Mouse (Mus musculus) MN1 (cell line): ENCODE data around the gene Psmb7.

ENCODE experiments used
- DNase-seq: peaks from one replicate; pipeline ENCODE4 v3.0.0-alpha.2; 2016; ENCODE audit warnings: low spot score

Psmb7 gene

DNA sequence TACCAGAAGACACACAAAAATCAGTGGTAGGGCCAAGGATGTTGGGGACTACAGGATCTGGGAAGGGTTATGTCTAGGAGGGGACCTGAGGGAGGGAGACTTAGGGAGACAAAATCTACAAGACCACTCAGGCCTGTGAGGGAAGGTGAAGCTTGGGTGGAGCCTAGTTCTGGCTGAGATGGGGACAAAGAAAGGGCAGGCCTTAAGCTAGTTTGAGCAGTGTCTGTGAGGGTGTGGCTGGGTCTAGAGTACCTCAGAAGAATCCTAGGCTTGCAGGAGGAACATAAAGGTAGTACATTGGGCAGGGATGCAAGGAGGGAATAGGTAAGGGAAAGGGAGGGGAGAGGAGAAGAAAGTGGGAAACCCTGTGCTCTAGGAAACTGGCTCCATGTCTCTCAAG is 99.5 kb downstream of the Psmb7 start:
- DNase-seq = no peak

GRCm38 (mm10) chr2:38543158-38543557 is 100.7 kb downstream of the Psmb7 start:
- no peak for DNase-seq

DNA sequence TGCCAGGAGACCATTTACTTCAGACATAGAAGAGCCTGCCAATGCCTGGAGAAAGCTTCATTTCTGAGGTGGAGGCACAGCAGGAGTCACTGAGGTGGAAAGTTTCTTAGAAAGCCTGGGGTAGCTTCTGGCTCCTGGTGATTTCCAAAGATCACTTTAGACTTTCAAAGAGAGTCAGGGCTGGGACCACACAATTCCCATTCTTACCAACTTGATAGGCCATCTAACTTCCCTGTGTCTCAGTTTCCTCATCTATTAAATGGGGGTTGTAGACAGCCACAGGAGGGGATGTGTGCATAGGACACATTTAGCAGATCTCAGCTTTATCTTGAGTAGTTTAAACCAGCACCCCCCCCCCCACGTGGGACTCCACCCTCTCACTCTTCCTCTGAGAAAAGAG is 101.5 kb downstream of the Psmb7 start:
- DNase-seq = no peak

DNA sequence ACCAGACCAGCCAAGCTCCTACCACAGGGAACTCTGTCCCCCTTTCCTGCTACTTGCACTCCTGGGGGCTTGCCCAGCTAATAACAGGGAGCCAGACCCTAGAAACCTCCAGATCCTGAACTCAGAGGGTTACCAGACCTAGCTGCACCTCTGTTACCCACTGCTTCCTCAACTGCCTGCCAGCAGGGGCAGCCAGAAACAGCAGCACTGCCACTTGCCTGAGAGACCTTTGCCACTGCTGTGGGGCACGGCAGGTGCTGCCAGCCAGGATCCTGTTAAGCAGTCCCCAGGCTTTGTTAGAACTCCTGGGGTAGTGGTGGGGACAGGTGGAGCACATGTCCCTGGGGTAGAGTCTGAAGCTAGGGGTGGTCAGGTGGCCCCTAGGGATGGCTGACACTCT is 102.3 kb downstream of the Psmb7 start:
- DNase-seq = no peak

DNA sequence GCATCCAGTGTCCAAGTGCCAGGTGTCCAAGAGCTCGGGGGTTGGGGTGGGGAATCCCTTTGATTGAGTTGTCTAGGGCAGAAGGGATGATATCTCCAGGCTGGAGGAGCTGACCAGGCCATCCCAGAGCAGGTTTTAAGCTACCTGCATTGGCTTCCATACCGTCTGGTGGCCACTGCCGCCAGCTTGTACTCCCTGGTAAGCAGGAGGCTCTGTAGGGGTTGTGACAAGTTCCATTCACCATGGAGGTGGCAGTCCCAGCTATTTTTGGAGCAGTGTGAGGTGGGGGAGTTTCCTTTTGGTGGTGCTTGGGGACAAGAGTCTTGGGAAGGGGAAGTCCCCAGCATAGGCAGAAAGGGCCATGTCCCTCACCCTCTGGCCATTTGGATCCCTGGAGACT is 102.8 kb downstream of the Psmb7 start:
- no peak for DNase-seq

DNA sequence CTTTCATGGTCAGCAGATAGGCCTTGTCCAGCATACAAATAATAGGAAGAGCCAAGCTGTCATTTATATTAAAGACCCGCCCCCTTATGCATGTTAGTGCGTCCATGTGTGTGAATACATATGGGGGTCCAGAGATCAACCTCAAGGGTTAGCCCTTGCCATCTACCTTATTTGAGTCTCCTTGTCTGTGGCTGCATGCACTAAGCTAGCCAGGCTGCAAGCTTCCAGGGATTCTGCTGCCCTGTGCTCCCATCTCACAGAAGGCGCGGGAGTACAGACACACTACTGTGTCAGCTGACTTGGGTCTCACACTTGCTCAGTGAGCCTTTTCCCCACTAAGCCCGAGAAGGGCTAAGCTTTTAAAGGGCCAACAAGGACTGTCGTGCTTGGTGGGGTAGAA is 103.2 kb downstream of the Psmb7 start:
- DNase-seq = no peak

GRCm38 (mm10) chr2:38539677-38540076 is 104.2 kb downstream of the Psmb7 start:
- DNase-seq = no peak
